Mouse (Mus musculus): ENCODE data around the gene Tex44. TPM values are rescaled to one million over a fixed set of nuclear protein-coding genes. Genes with fewer than 3 reads are reported as not detected.

The Tex44 gene
- polyA plus RNA-seq, 1 experiment from 2014 or later = not detected

DNA sequence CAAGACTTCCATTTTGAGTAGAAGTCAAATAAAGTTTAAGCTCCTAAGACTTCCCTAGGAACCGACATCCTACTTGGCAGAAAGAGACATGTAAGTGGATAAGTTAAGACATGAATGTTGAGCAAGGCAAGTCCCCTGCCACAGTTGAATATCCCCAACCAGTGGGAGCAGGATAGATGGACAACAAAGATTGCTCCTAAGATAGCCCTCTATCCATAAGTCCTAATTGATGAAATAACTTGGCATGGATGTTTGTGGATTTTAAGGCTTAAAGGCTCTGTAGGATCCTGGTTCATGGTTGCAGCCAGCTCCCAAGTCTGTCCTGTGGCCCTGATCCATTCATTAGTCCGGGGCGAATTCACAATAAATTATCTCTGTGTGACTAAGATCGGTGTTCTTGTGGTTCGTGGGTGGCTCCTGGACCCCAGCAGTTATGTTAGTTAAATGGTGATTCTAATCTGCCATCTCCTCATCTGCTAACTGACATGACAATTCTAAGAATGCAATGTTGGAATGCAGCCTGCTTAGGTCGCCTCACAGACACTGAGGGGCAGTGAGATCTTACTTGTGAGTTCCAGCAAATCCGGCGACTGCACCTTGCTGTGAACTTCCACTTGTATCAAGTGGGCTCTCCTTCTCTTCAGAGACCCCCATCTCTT is 25.9 kb upstream of the Tex44 start:
- ATAC-seq (no peak), DNase-seq (no peak)
- Histone ChIP-seq H3K4me1 (ENCODE audit: insufficient read depth) (peaks cover 8% of the 10 kb centered on the region; the same call in 1 of the 2 replicates), H3K36me3 (replicated peaks; ENCODE audit: insufficient read depth, low read length) (no peaks in the 10 kb centered on the region), H3K4me2 (ENCODE audit: low read depth, low read length) (no peak overlapping the region), H3K9ac (replicated peaks) (no peak overlapping the region), H3K9me3 (ENCODE audit: low read length) (0 out of 2 replicates have a peak, but pooled peaks cover 3% of the 10 kb centered on the region), H3K27ac (ENCODE audit: low read depth) (no peak overlapping the region), H3K27me3 (ENCODE audit: insufficient read depth, low read length) (no peaks in the 10 kb centered on the region), H3K4me3 (ENCODE audit: low read depth, low read length) (no peak overlapping the region)
- WGBS (ENCODE audit: insufficient replicate concordance) = 54% methylated on average over 8 of the region's 8 CpGs
- TF ChIP-seq CTCF (IDR thresholded peaks at IDR 0.05; ENCODE audit: low read depth) = no peak
- TF ChIP-seq EP300 (IDR thresholded peaks at IDR 0.05; ENCODE audit: low read depth) = no peak

DNA sequence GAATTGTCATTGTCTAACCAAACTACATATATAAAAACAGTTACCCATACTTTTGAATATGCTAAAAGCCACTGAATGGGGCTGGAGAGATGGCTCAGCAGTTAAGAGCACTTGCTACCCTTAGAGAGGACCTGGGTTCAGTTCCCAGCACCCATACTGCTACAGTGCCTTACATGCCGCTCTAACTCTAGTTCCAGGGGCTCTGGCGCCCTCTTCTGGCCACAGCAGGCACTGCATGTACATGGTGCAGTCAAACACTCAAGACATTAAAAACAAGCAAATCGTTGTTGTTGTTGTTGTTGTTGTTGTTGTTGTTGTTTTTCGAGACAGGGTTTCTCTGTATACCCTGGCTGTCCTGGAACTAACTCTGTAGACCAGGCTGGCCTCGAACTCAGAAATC is 21.3 kb upstream of the Tex44 start:
- H3K27me3 ChIP-seq (ENCODE audit: insufficient read depth, low read length) = no peaks in the 10 kb centered on the region
- TF ChIP-seq EP300 (IDR thresholded peaks at IDR 0.05; ENCODE audit: low read depth) (no peak), CTCF (IDR thresholded peaks at IDR 0.05; ENCODE audit: low read depth) (peak; percentile 84)
- 0 out of 2 replicates have a peak, but pooled peaks cover 3% of the 10 kb centered on the region for H3K9me3 ChIP-seq (ENCODE audit: low read length)
- no peak overlapping the region for H3K4me2 ChIP-seq (ENCODE audit: low read depth, low read length)
- no peak overlapping the region for H3K9ac ChIP-seq (replicated peaks)
- no peak overlapping the region for H3K27ac ChIP-seq (ENCODE audit: low read depth)
- peaks cover 14% of the 10 kb centered on the region; the same call in 1 of the 2 replicates for H3K4me1 ChIP-seq (ENCODE audit: insufficient read depth)
- DNase-seq = peak; percentile 47
- H3K4me3 ChIP-seq (ENCODE audit: low read depth, low read length) = no peak overlapping the region
- WGBS (ENCODE audit: insufficient replicate concordance) = 58% methylated on average over 5 of the region's 5 CpGs
- no peak for ATAC-seq
- no peaks in the 10 kb centered on the region for H3K36me3 ChIP-seq (replicated peaks; ENCODE audit: insufficient read depth, low read length)

DNA sequence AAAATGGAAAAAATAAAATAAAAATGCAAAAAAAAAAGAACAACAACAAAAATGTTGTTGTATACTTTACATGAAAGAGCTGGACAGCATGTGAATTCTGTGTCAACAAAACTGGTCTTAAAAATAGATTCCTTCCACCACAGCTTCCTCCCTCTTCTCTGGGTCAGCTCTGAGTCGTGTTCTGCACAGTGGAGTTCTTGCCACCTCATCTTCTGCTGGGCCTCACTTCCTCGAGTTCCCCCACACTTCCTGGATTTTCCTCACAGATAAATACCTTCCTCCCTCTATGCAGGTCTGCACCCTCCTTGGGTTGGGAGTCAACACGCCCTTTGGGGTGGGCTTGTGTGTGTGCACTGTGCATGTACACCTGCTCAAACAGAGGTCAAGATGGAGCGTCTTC is 19.8 kb upstream of the Tex44 start:
- no peak overlapping the region for H3K4me3 ChIP-seq (ENCODE audit: low read depth, low read length)
- no peak; the same call in 1 of the 2 replicates for ATAC-seq
- no peak overlapping the region for H3K4me2 ChIP-seq (ENCODE audit: low read depth, low read length)
- no peak for TF ChIP-seq CTCF (IDR thresholded peaks at IDR 0.05; ENCODE audit: low read depth)
- no peak for TF ChIP-seq EP300 (IDR thresholded peaks at IDR 0.05; ENCODE audit: low read depth)
- WGBS (ENCODE audit: insufficient replicate concordance) = 47% methylated on average over 4 of the region's 4 CpGs
- H3K27me3 ChIP-seq (ENCODE audit: insufficient read depth, low read length) = no peaks in the 10 kb centered on the region
- no peaks in the 10 kb centered on the region for H3K36me3 ChIP-seq (replicated peaks; ENCODE audit: insufficient read depth, low read length)
- DNase-seq = no peak
- peak overlapping the region; percentile 82 for H3K27ac ChIP-seq (ENCODE audit: low read depth)
- peaks cover 14% of the 10 kb centered on the region; the same call in 1 of the 2 replicates for H3K4me1 ChIP-seq (ENCODE audit: insufficient read depth)
- 0 out of 2 replicates have a peak, but pooled peaks cover 3% of the 10 kb centered on the region for H3K9me3 ChIP-seq (ENCODE audit: low read length)
- H3K9ac ChIP-seq (replicated peaks) = no peak overlapping the region

DNA sequence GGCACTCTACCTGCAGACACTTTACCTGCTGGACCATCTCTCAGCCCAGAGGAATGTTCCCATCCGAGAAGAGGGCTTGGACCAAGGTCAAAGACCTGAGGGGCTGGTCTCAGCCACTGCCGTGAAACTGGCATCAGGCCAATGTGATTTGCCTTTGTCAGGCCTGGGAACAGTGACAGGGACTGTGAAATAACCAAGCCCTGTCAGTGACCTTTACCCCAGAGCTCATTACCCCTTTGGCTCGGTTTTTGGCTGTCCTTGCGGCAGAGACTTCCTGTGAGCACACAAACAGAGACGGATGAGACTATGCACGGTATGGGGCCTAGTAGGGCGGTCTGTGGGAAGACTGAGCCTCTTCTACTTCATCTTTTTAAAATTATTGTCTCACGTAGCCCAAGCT is 19.2 kb upstream of the Tex44 start:
- WGBS (ENCODE audit: insufficient replicate concordance) = 29% methylated on average over 8 of the region's 8 CpGs
- Histone ChIP-seq H3K9me3 (ENCODE audit: low read length) (0 out of 2 replicates have a peak, but pooled peaks cover 3% of the 10 kb centered on the region), H3K4me3 (ENCODE audit: low read depth, low read length) (no peak overlapping the region), H3K4me1 (ENCODE audit: insufficient read depth) (peaks cover 14% of the 10 kb centered on the region; the same call in 1 of the 2 replicates), H3K36me3 (replicated peaks; ENCODE audit: insufficient read depth, low read length) (no peaks in the 10 kb centered on the region), H3K4me2 (ENCODE audit: low read depth, low read length) (no peak overlapping the region), H3K27ac (ENCODE audit: low read depth) (peak overlapping the region; percentile 82), H3K27me3 (ENCODE audit: insufficient read depth, low read length) (no peaks in the 10 kb centered on the region), H3K9ac (replicated peaks) (no peak overlapping the region)
- ATAC-seq (peak; percentile 96), DNase-seq (peak; percentile 81)
- no peak for TF ChIP-seq CTCF (IDR thresholded peaks at IDR 0.05; ENCODE audit: low read depth)
- no peak for TF ChIP-seq EP300 (IDR thresholded peaks at IDR 0.05; ENCODE audit: low read depth)

DNA sequence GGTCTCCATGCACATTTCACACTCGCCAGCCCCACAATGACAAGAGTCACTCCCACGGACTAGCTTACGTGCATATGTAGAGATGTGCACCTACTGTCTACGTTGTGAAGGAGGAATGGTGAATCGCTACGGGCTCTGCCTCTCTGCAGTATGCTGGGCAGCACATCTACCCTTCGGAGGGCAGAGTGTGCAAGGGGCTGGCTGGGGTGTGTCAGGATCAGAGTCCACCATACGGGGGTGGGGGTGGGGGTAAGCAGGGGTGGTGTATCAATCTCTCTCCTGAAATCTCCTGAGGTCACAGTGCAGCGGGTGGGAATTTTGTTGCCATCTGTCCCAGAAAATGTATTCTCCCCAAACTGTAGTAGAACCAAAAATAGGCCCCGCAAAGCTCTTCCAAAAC is 17.6 kb upstream of the Tex44 start:
- no peak for TF ChIP-seq CTCF (IDR thresholded peaks at IDR 0.05; ENCODE audit: low read depth)
- TF ChIP-seq EP300 (IDR thresholded peaks at IDR 0.05; ENCODE audit: low read depth) = no peak
- Histone ChIP-seq H3K36me3 (replicated peaks; ENCODE audit: insufficient read depth, low read length) (no peaks in the 10 kb centered on the region), H3K27me3 (ENCODE audit: insufficient read depth, low read length) (no peaks in the 10 kb centered on the region), H3K27ac (ENCODE audit: low read depth) (no peak overlapping the region), H3K9ac (replicated peaks) (no peak overlapping the region), H3K9me3 (ENCODE audit: low read length) (0 out of 2 replicates have a peak, but pooled peaks cover 3% of the 10 kb centered on the region), H3K4me3 (ENCODE audit: low read depth, low read length) (no peak overlapping the region), H3K4me2 (ENCODE audit: low read depth, low read length) (no peak overlapping the region), H3K4me1 (ENCODE audit: insufficient read depth) (peaks cover 14% of the 10 kb centered on the region; the same call in 1 of the 2 replicates)
- no peak for DNase-seq
- 72% methylated on average over 10 of the region's 10 CpGs for WGBS (ENCODE audit: insufficient replicate concordance)
- no peak for ATAC-seq

DNA sequence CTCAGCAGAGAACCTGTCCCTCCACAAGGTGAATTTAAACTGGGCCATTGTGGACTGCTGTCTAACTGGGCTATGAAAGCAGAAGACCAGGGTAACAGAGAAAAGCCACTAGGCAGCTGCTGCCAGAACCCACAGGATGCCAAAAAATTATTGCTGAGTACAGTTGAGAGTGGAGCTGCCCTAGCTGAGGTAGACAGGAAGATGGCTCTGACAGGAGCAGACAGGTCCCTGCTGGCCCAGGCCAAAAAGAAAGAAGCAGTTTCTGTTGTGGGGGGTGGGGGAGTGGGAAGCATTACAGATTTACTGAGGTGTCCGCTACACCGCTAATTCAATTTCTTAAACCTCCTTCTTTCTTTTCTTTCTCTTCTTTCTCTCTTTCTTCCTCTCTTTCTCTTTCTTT is 16.7 kb upstream of the Tex44 start:
- H3K27me3 ChIP-seq (ENCODE audit: insufficient read depth, low read length) = no peaks in the 10 kb centered on the region
- H3K4me2 ChIP-seq (ENCODE audit: low read depth, low read length) = no peak overlapping the region
- no peaks in the 10 kb centered on the region for H3K36me3 ChIP-seq (replicated peaks; ENCODE audit: insufficient read depth, low read length)
- WGBS (ENCODE audit: insufficient replicate concordance) = 79% methylated on average over 2 of the region's 2 CpGs
- DNase-seq = no peak
- H3K9me3 ChIP-seq (ENCODE audit: low read length) = 0 out of 2 replicates have a peak, but pooled peaks cover 3% of the 10 kb centered on the region
- no peak for TF ChIP-seq EP300 (IDR thresholded peaks at IDR 0.05; ENCODE audit: low read depth)
- no peak for TF ChIP-seq CTCF (IDR thresholded peaks at IDR 0.05; ENCODE audit: low read depth)
- H3K9ac ChIP-seq (replicated peaks) = no peak overlapping the region
- H3K4me1 ChIP-seq (ENCODE audit: insufficient read depth) = peaks cover 14% of the 10 kb centered on the region; the same call in 1 of the 2 replicates
- no peak overlapping the region for H3K27ac ChIP-seq (ENCODE audit: low read depth)
- H3K4me3 ChIP-seq (ENCODE audit: low read depth, low read length) = no peak overlapping the region
- no peak for ATAC-seq
